Mouse (Mus musculus) hindbrain, embryonic 15.5 days (tissue): ENCODE results near the gene Reep6. TPM values are rescaled to one million over a fixed set of nuclear protein-coding genes. Genes with fewer than 3 reads are reported as not detected.

Experiments
- ATAC-seq: fragments of 200-750 bp; cut with Nextera tagmentation; 2 replicates; pipeline ENCODE4 v1.8.0; 2017; ENCODE audit warnings: low read depth, moderate number of reproducible peaks, moderate TSS enrichment; ENCODE audit not compliant: low FRiP score
- H3K27ac ChIP-seq: fragments of 300-500 bp; sonication (generic); replicated peaks from 2 replicates; pipeline ENCODE4 v1.5.1; 2015; ENCODE audit warnings: mild to moderate bottlenecking, inconsistent platforms
- H3K27me3 ChIP-seq: fragments of 300-500 bp; sonication (generic); 2 replicates; pipeline ENCODE4 v1.6.1; 2015; ENCODE audit warnings: control low read depth, inconsistent platforms
- H3K36me3 ChIP-seq: fragments of 300-500 bp; sonication (generic); 2 replicates; pipeline ENCODE4 v1.6.1; 2015; ENCODE audit warnings: control low read depth, inconsistent platforms
- H3K4me1 ChIP-seq: fragments of 300-500 bp; sonication (generic); replicated peaks from 2 replicates; pipeline ENCODE4 v1.6.1; 2015; ENCODE audit warnings: control low read depth, inconsistent platforms
- H3K4me2 ChIP-seq: fragments of 300-500 bp; sonication (generic); 2 replicates; pipeline ENCODE4 v1.6.1; 2015; ENCODE audit warnings: moderate library complexity, mild to moderate bottlenecking, inconsistent platforms
- H3K4me3 ChIP-seq: fragments of 300-500 bp; sonication (generic); 2 replicates; pipeline ENCODE4 v1.5.1; 2015; ENCODE audit warnings: mild to moderate bottlenecking, inconsistent platforms
- H3K9ac ChIP-seq: fragments of 300-500 bp; sonication (generic); 2 replicates; pipeline ENCODE4 v1.6.1; 2015; ENCODE audit warnings: inconsistent platforms
- H3K9me3 ChIP-seq: fragments of 300-500 bp; sonication (generic); 2 replicates; pipeline ENCODE4 v1.6.1; 2016; ENCODE audit warnings: control low read depth, inconsistent platforms
- WGBS: fragments of 180-500 bp; shearing (Covaris S2); methylation state at CpG from one replicate; pipeline ENCODE4 v1.1.7; 2015; 5-methylcytosine and 5-hydroxymethylcytosine counted together
- microRNA-seq: library from miRNA; unstranded; fragments of <30 nt; microRNA quantifications from one replicate; pipeline ENCODE4, GENCODE M21; 2016
- polyA plus RNA-seq: library from polyadenylated mRNA; unstranded; fragments of >200 nt; fragmentation: Nextera tagmentation; extraction: Ambion mirVana; gene quantifications from 2 replicates; pipeline ENCODE4 v1.2.1, GENCODE M21; 2015

The Reep6 gene
- polyA plus RNA-seq, 1 experiment from 2014 or later: 7.1 TPM

DNA sequence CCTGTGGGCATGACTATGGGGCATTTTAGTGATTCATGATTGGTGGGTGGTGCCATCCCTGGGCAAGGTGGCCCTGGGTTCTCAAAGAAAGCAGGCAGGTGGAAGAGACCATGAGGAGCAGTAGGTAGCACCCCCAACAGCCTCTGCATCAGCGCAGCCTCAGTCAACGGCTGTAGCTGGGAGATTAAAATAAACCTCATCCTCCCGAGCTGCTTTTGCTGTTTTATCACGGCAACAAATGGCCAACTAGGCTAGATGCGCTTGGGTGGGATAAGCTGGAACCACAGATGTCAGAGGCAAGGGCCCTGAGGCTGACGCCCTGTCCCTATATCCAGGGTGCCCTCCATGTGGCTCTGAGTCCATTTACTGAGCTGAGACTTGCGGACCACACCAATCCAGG lies 55.0 kb downstream of the Reep6 start:
- peaks cover 44% of the 10 kb centered on the region for H3K4me1 ChIP-seq
- H3K9me3 ChIP-seq: no peaks in the 10 kb centered on the region
- H3K4me2 ChIP-seq: peak overlapping the region; percentile 89
- H3K36me3 ChIP-seq: peaks cover 34% of the 10 kb centered on the region
- ATAC-seq: no peak
- peak overlapping the region; percentile 98 for H3K9ac ChIP-seq
- H3K27me3 ChIP-seq: no peaks in the 10 kb centered on the region
- peak overlapping the region; percentile 94 for H3K4me3 ChIP-seq
- WGBS: 42% methylated on average over 7 of the region's 7 CpGs
- peak overlapping the region; percentile 92; the same call in 1 of the 2 replicates for H3K27ac ChIP-seq

GRCm38 (mm10) chr10:80385310-80385709 lies 55.6 kb downstream of the Reep6 start:
- H3K4me1 ChIP-seq: peaks cover 44% of the 10 kb centered on the region
- no peaks in the 10 kb centered on the region for H3K27me3 ChIP-seq
- no peaks in the 10 kb centered on the region for H3K9me3 ChIP-seq
- H3K36me3 ChIP-seq: peaks cover 31% of the 10 kb centered on the region
- peak overlapping the region; percentile 92 for H3K27ac ChIP-seq
- peak overlapping the region; percentile 89 for H3K4me2 ChIP-seq
- H3K4me3 ChIP-seq: peak overlapping the region; percentile 94
- H3K9ac ChIP-seq: peak overlapping the region; percentile 98
- ATAC-seq: peak; percentile 2; the same call in 1 of the 2 replicates
- 2% methylated on average over 7 of the region's 7 CpGs for WGBS

Small RNA genes within 50 kb of the gene (microRNA-seq; reads per million reads assigned to microRNA genes)
- not detected for gene Gm22721

Other genes with a start within 250 kb of the Reep6 start
- gene Sbno2, start 224.4 kb upstream of the Reep6 start, polyA plus RNA-seq: 12.6 and 12.9 TPM in 2 replicates
- gene Stk11, start 214.2 kb upstream of the Reep6 start, polyA plus RNA-seq: 18.6 and 20.0 TPM in 2 replicates
- gene Atp5d, start 191.3 kb upstream of the Reep6 start, polyA plus RNA-seq: 503 and 517 TPM in 2 replicates
- 61.4 and 71.3 TPM in 2 replicates for gene Cbarp, start 189.1 kb upstream of the Reep6 start, polyA plus RNA-seq
- 22.6 and 26.0 TPM in 2 replicates for gene Midn, start 181.7 kb upstream of the Reep6 start, polyA plus RNA-seq
- gene Cirbp, start 164.0 kb upstream of the Reep6 start, polyA plus RNA-seq: 295 and 319 TPM in 2 replicates
- gene 1600002K03Rik, start 157.0 kb upstream of the Reep6 start, polyA plus RNA-seq: 10.1 and 12.7 TPM in 2 replicates
- 29.1 and 33.6 TPM in 2 replicates for gene Efna2, start 150.5 kb upstream of the Reep6 start, polyA plus RNA-seq
- gene Mum1, start 103.5 kb upstream of the Reep6 start, polyA plus RNA-seq: 36.5 and 38.6 TPM in 2 replicates
- gene Ndufs7, start 80.8 kb upstream of the Reep6 start, polyA plus RNA-seq: 311 and 321 TPM in 2 replicates
- 24.6 and 28.1 TPM in 2 replicates for gene Gamt, start 68.9 kb upstream of the Reep6 start, polyA plus RNA-seq
- 46.9 and 51.3 TPM in 2 replicates for gene Dazap1, start 68.5 kb upstream of the Reep6 start, polyA plus RNA-seq
- gene Rps15, start 37.5 kb upstream of the Reep6 start, polyA plus RNA-seq: 551 and 587 TPM in 2 replicates
- gene Apc2, start 34.0 kb upstream of the Reep6 start, polyA plus RNA-seq: 175 and 181 TPM in 2 replicates
- 29.8 and 30.1 TPM in 2 replicates for gene 2310011J03Rik, start 9.4 kb upstream of the Reep6 start, polyA plus RNA-seq
- 6.1 and 6.7 TPM in 2 replicates for gene Pcsk4, start 455 bp upstream of the Reep6 start, polyA plus RNA-seq
- gene Adamtsl5, start 18.5 kb downstream of the Reep6 start, polyA plus RNA-seq: 0.76 and 1.2 TPM in 2 replicates
- gene Plk5, start 26.5 kb downstream of the Reep6 start, polyA plus RNA-seq: 6.1 and 6.4 TPM in 2 replicates
- 18.9 and 19.2 TPM in 2 replicates for gene Mex3d, start 57.7 kb downstream of the Reep6 start, polyA plus RNA-seq
- gene Mbd3, start 69.6 kb downstream of the Reep6 start, polyA plus RNA-seq: 213 and 229 TPM in 2 replicates
- 711 and 737 TPM in 2 replicates for gene Uqcr11, start 76.9 kb downstream of the Reep6 start, polyA plus RNA-seq
- gene Tcf3, start 103.7 kb downstream of the Reep6 start, polyA plus RNA-seq: 52.5 and 54.7 TPM in 2 replicates
- 1.6 and 1.7 TPM in 2 replicates for gene Onecut3, start 164.9 kb downstream of the Reep6 start, polyA plus RNA-seq
- 1.2 and 1.5 TPM in 2 replicates for gene Atp8b3, start 209.2 kb downstream of the Reep6 start, polyA plus RNA-seq
- gene Rexo1, start 231.6 kb downstream of the Reep6 start, polyA plus RNA-seq: 30.0 and 33.7 TPM in 2 replicates
- gene Klf16, start 247.4 kb downstream of the Reep6 start, polyA plus RNA-seq: 6.3 and 6.7 TPM in 2 replicates